Mouse (Mus musculus) telencephalon, adult 2 months (tissue): ENCODE data around the gene Cdc42se1.

Source experiments
- DNase-seq: peaks from one replicate; pipeline ENCODE4 v3.0.0-alpha.2; 2011; ENCODE audit warnings: low read depth, low spot score

Cdc42se1 gene

GRCm38 (mm10) chr3:95250361-95250760 lies 21.8 kb downstream of the Cdc42se1 start:
- no peak for DNase-seq

GRCm38 (mm10) chr3:95250783-95251424 lies 22.4 kb downstream of the Cdc42se1 start, which contains the start of gene Bnipl:
Bnipl (minus strand) TSS chr3:95251193.
- no peak for DNase-seq

GRCm38 (mm10) chr3:95256931-95257330 lies 28.4 kb downstream of the Cdc42se1 start:
- DNase-seq: no peak

GRCm38 (mm10) chr3:95261975-95262374 lies 33.4 kb downstream of the Cdc42se1 start:
- DNase-seq: no peak

GRCm38 (mm10) chr3:95263089-95263739 lies 34.7 kb downstream of the Cdc42se1 start:
- no peak for DNase-seq

GRCm38 (mm10) chr3:95264724-95265123 lies 36.2 kb downstream of the Cdc42se1 start:
- DNase-seq: peak; percentile 72

- no peak for DNase-seq
Measured at GRCm38 (mm10) chr3:95266052-95266451, 37.5 kb downstream of the Cdc42se1 start.

- no peak for DNase-seq
Measured at GRCm38 (mm10) chr3:95267855-95268254, 39.3 kb downstream of the Cdc42se1 start.

- peak; percentile 80 for DNase-seq
Measured at GRCm38 (mm10) chr3:95269789-95270188, 41.3 kb downstream of the Cdc42se1 start.

GRCm38 (mm10) chr3:95270766-95271364 lies 42.3 kb downstream of the Cdc42se1 start:
- no peak for DNase-seq

- DNase-seq: no peak
Measured at GRCm38 (mm10) chr3:95273471-95273870, 44.9 kb downstream of the Cdc42se1 start.

GRCm38 (mm10) chr3:95274453-95274852 lies 45.9 kb downstream of the Cdc42se1 start:
- DNase-seq: no peak

- no peak for DNase-seq
Measured at GRCm38 (mm10) chr3:95275161-95275560, 46.6 kb downstream of the Cdc42se1 start.

- no peak for DNase-seq
Measured at GRCm38 (mm10) chr3:95276428-95276934, 47.9 kb downstream of the Cdc42se1 start.

GRCm38 (mm10) chr3:95277149-95277551 lies 48.6 kb downstream of the Cdc42se1 start:
- no peak for DNase-seq

- peak; percentile 13 for DNase-seq
Measured at GRCm38 (mm10) chr3:95280747-95281146, 52.2 kb downstream of the Cdc42se1 start.

GRCm38 (mm10) chr3:95281216-95282126 lies 52.9 kb downstream of the Cdc42se1 start, which contains the start of the genes Mindy1 and Prune1:
Mindy1 (plus strand) TSS chr3:95281345.
Prune1 (minus strand) TSS chr3:95282076.
- peak; percentile 97 for DNase-seq

- DNase-seq: no peak
Measured at GRCm38 (mm10) chr3:95282381-95282864, 53.9 kb downstream of the Cdc42se1 start.

- DNase-seq: peak; percentile 59
Measured at GRCm38 (mm10) chr3:95282865-95283588, 54.5 kb downstream of the Cdc42se1 start.

- no peak for DNase-seq
Measured at GRCm38 (mm10) chr3:95283589-95283941, 55.0 kb downstream of the Cdc42se1 start.

GRCm38 (mm10) chr3:95284062-95284461 lies 55.5 kb downstream of the Cdc42se1 start:
- DNase-seq: no peak
